Mouse (Mus musculus): ENCODE data around the gene Map4k4.

The Map4k4 gene

GRCm38 (mm10) chr1:39900181-39901005 lies at the start of gene Map4k4:
Map4k4 (plus strand) TSS chr1:39900913.
- peak; percentile 73 for DNase-seq

DNA sequence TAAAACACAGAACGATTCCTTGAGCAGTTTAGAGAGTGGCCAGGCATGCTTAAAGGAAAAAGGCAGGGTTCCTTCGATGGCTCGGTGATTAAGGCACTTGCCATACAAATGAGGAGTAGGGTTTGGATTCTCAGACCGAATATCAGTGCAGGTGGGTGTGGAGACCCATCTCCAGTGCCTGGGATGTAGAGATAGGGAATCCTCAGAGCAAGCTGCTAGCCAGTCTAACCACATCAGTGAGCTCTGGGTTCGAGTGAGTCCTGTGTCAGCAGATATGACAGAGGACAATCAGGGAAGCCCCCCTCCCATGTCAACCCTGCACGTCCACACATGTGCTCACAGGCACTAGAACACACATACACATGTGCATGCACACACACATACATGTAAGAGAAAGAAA lies 44.8 kb upstream of the Map4k4 start:
- DNase-seq = no peak

GRCm38 (mm10) chr1:39856795-39857447 lies 43.8 kb upstream of the Map4k4 start:
- peak; percentile 53 for DNase-seq

- peak; percentile 51 for DNase-seq
Measured at GRCm38 (mm10) chr1:39857448-39857820, 43.3 kb upstream of the Map4k4 start.

- DNase-seq = no peak
Measured at GRCm38 (mm10) chr1:39859213-39859612, 41.5 kb upstream of the Map4k4 start.

GRCm38 (mm10) chr1:39866367-39867141 lies 34.2 kb upstream of the Map4k4 start:
- DNase-seq = no peak

DNA sequence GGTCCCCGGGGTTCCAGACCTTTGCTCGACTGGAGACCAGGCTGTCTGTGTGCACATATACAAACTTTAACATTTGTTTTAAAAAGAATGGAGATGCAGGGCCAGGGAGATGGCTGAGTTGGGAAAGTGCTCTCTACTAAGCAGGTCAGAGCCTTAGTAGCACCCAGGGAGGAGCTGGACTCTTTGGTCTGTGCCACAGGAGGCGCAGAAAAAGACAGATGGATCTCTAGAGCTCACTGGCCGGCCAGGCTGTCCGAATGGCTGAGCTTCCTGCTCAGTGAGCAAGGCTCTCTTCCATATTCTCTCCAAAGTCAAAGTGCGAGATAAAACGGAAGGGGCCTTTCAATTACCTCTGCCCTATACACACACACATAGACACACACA lies 33.6 kb upstream of the Map4k4 start:
- DNase-seq = peak; percentile 44

DNA sequence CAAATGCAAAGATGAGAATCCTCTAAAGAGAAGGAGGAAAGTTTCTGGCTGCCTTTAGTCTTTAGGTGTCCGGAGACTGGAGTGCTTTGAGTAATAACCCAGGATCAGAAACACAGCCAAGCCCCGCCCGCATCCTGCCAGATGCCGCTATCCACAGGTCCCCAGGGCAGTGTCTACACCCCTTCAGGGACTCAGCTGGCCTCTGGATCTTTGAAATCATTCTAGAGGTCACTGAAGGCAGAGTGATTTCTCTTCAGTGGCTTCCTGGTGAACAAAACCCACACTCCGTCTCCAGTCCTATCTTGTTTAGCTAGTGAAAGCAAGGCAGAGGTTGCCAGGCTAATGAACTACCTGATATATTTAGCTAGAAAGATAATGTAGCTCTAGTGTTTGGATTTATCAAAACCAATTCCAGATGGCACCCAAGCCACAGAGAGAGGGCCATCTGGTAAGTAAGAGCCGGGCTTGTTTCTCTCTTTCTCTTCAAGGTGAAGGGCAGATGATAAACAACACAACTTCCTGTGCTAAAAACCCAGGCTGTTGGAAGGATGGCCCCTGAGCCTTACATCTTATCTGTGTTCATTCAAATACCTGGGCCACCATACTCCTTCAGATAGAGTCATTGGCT lies 32.6 kb upstream of the Map4k4 start:
- DNase-seq = peak; percentile 38

GRCm38 (mm10) chr1:39868825-39869571 lies 31.7 kb upstream of the Map4k4 start:
- DNase-seq = peak; percentile 58

DNA sequence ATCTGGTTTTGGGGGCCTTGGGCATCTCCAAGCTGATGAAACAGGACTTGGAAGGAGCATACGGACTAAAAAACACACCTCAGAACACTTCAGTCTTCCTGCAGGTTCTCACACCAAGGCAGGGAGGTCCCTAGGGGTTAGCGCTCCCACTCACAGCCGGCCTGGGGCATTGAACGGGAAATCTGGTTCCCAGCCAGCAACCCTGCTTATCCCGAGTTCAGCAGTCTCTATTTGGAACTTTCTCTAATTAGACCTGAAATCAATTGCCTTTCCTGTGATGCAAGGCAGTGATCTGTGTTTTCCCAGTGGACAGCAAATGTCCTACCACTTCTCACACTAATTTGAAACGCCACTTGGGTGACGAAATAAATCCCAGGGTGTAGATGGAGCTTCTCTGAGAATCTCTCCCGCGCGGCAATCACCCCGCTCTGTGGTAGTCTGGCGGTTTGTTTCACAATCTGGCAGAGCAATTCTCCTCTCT lies 31.0 kb upstream of the Map4k4 start:
- DNase-seq = peak; percentile 46

GRCm38 (mm10) chr1:39877981-39878380 lies 22.7 kb upstream of the Map4k4 start:
- DNase-seq = no peak

DNA sequence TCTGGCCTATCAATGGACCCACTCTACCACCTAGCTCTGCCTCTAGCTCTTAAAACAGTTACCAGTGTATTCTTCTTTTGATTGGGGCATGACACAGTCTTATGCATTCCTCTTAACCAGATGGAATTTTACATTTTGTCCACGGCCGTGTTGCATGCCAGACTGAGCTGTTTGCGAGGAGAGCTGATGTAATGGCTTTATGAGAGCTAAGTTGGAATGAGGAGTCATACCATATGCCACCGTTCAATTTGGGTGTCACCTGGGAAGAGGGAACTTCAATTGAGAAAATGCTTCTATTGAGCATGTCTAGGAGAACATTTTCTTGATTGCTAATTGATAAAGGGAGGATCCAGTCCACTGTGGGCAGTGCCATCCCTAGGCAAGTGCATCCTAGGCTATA lies 18.2 kb upstream of the Map4k4 start:
- DNase-seq = no peak

DNA sequence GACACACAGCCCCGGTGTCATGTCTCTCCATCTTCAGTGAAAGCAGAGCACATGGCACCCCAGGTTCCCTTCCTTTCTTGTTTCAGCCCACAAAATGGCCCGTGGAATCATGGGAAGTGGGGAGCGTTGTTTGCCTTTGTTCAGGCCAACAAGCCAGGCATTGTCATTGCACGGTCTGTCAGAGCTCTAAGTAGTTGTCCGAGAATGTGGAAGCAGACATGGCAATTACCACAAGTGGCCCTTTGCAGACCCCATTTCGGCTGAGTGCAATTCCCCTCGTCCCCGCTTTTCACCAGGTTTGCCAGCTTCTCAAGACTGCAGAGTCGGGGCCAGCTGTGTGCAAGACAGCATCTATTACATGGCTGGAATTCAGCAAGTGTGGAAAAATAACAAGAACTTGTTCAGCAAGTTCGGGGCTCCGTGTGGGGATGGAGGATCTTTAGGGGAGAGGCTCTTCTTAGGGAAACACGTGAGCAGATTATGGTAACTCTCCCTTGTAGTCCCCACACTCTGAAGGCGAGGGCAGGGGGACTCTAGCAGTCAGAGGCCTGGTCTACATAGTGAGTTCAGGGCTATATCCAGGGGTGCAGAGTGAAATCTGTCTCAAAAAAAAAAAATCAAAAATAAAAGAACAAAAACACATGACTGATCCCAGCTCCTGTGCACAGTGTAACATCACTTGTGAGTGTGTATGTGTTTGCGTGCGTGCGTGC lies 15.8 kb upstream of the Map4k4 start:
- DNase-seq = no peak

GRCm38 (mm10) chr1:39887997-39888396 lies 12.7 kb upstream of the Map4k4 start:
- no peak for DNase-seq

GRCm38 (mm10) chr1:39889429-39889828 lies 11.3 kb upstream of the Map4k4 start:
- no peak for DNase-seq

- DNase-seq = no peak
Measured at GRCm38 (mm10) chr1:39889973-39890372, 10.7 kb upstream of the Map4k4 start.

DNA sequence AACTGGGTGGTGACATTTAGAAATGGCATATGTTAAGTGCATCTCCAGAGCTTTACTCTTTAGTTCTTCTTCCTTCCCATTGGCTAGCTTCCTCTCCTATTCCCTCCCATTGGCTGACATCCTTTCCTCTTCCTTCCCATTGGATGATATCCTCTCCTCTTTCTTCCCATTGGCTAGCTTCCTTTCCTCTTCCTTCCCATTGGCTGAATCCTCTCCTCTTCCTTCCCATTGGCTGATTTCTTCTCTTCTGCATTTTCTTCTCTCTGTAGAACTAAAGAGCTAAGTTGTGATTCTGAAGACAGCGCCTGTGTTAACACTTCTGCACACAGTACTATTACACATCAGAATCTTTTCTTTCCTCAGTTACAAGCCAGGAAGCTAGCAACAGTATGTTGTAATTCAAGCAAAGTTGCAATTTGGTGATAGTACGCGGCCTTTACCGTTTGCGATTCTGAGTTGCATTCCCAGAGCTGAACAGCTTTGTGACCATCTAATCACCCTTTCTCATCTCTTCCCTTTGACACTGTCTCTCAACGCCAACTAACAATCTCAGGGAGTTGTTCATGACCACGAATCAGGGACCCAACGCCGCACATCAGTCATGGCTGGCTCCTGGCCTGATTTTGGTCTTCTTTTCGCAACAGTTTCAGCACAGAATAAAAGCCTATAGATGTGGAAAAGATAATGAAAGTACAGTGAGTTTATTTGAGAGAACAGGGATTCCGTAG lies 7.4 kb upstream of the Map4k4 start:
- no peak for DNase-seq

- no peak for DNase-seq
Measured at GRCm38 (mm10) chr1:39895097-39895496, 5.6 kb upstream of the Map4k4 start.

DNA sequence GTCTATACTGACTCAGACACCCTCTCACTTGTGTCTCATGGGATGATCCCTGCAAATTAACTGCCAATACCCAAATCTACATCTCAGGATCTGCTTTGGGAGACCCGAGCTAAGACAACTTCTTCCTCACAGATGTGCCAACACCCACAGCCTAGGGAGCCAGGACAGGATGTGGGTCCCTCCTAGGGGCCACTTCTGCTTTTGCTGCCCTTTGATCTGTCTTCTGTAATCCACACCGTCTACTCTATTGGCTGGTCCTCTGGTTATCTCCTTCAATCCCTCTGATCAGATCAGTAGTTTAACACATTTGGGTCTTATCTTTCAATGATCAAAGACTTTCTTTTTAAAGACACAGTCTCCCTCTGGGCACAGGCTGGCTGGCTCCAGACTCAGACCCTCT lies 5.2 kb upstream of the Map4k4 start:
- no peak for DNase-seq

GRCm38 (mm10) chr1:39896581-39896980 lies 4.1 kb upstream of the Map4k4 start:
- DNase-seq = no peak

- DNase-seq = no peak
Measured at GRCm38 (mm10) chr1:39898686-39899085, 2.0 kb upstream of the Map4k4 start.
